Mouse (Mus musculus) heart, embryonic 16.5 days (tissue): Measurements from ENCODE around the gene Atp6v1g2. TPM values are rescaled to one million over a fixed set of nuclear protein-coding genes. Genes with fewer than 3 reads are reported as not detected.
A peak's percentile ranks its signal among the peaks of the same experiment; 100 is the strongest.

Experiments
- ATAC-seq: fragments of 200-750 bp; cut with Nextera tagmentation; replicated peaks from 2 replicates; pipeline ENCODE4 v1.8.0; 2017; ENCODE audit warnings: moderate number of reproducible peaks; ENCODE audit not compliant: insufficient read depth, low FRiP score; ENCODE audit errors: extremely low read depth
- H3K27ac ChIP-seq: fragments of 300-500 bp; sonication (generic); 2 replicates; pipeline ENCODE4 v1.5.1; 2014; ENCODE audit warnings: mild to moderate bottlenecking, low read length, control low read depth, moderate library complexity
- H3K27me3 ChIP-seq: fragments of 300-500 bp; sonication (generic); 2 replicates; pipeline ENCODE4 v1.6.1; 2014; ENCODE audit warnings: low read length, mixed read lengths; ENCODE audit not compliant: control insufficient read depth, insufficient read depth
- H3K36me3 ChIP-seq: fragments of 300-500 bp; sonication (generic); 2 replicates; pipeline ENCODE4 v1.6.1; 2014; ENCODE audit not compliant: control insufficient read depth, insufficient read depth
- H3K4me1 ChIP-seq: fragments of 300-500 bp; sonication (generic); 2 replicates; pipeline ENCODE4 v1.6.1; 2014; ENCODE audit warnings: low read length, mixed read lengths; ENCODE audit not compliant: control insufficient read depth, insufficient read depth
- H3K4me2 ChIP-seq: fragments of 300-500 bp; sonication (generic); 2 replicates; pipeline ENCODE4 v1.6.1; 2014; ENCODE audit warnings: low read depth, mild to moderate bottlenecking, control low read depth, low read length
- H3K4me3 ChIP-seq: fragments of 300-500 bp; sonication (generic); 2 replicates; pipeline ENCODE4 v1.5.1; 2014; ENCODE audit warnings: mild to moderate bottlenecking, control low read depth, low read length
- H3K9ac ChIP-seq: fragments of 300-500 bp; sonication (generic); 2 replicates; pipeline ENCODE4 v1.6.1; 2014; ENCODE audit warnings: low read length, control low read depth
- H3K9me3 ChIP-seq: fragments of 300-500 bp; sonication (generic); replicated peaks from 2 replicates; pipeline ENCODE4 v1.6.1; 2016; ENCODE audit warnings: low read length; ENCODE audit not compliant: control insufficient read depth
- WGBS: fragments of 180-500 bp; shearing (Covaris S2); extraction: QIAGEN DNeasy Blood & Tissue Kit; methylation state at CpG from one replicate; pipeline ENCODE4 v1.1.7; 2014; 5-methylcytosine and 5-hydroxymethylcytosine counted together
- polyA plus RNA-seq: library from polyadenylated mRNA; unstranded; fragments of >200 nt; fragmentation: Nextera tagmentation; extraction: Ambion mirVana; gene quantifications from 2 replicates; pipeline ENCODE4 v1.2.1, GENCODE M21; 2015

Atp6v1g2 gene
- polyA plus RNA-seq, 1 experiment from 2014 or later: 10.1 TPM

- WGBS: 60% methylated on average over 11 of the region's 11 CpGs
- Histone ChIP-seq H3K4me2 (no peak overlapping the region), H3K9ac (no peak overlapping the region), H3K4me3 (no peak overlapping the region), H3K36me3 (peaks cover 44% of the 10 kb centered on the region), H3K27me3 (no peaks in the 10 kb centered on the region), H3K4me1 (peaks cover 3% of the 10 kb centered on the region; the same call in 1 of the 2 replicates), H3K9me3 (no peaks in the 10 kb centered on the region), H3K27ac (no peak overlapping the region)
- no peak for ATAC-seq
Observed at GRCm38 (mm10) chr17:35254241-35255098, 21.0 kb downstream of the Atp6v1g2 start.

GRCm38 (mm10) chr17:35255301-35255700 is 21.8 kb downstream of the Atp6v1g2 start:
- Histone ChIP-seq H3K4me3 (no peak overlapping the region), H3K36me3 (peaks cover 35% of the 10 kb centered on the region), H3K4me2 (no peak overlapping the region), H3K9me3 (no peaks in the 10 kb centered on the region), H3K4me1 (peaks cover 3% of the 10 kb centered on the region; the same call in 1 of the 2 replicates), H3K9ac (no peak overlapping the region), H3K27ac (no peak overlapping the region), H3K27me3 (no peaks in the 10 kb centered on the region)
- WGBS: 62% methylated on average over 3 of the region's 3 CpGs
- no peak for ATAC-seq

- peaks cover 3% of the 10 kb centered on the region; the same call in 1 of the 2 replicates for H3K4me1 ChIP-seq
- H3K27me3 ChIP-seq: no peaks in the 10 kb centered on the region
- 53% methylated on average over 4 of the region's 4 CpGs for WGBS
- H3K36me3 ChIP-seq: peaks cover 31% of the 10 kb centered on the region
- ATAC-seq: no peak
- no peaks in the 10 kb centered on the region for H3K9me3 ChIP-seq
- H3K9ac ChIP-seq: no peak overlapping the region
- no peak overlapping the region for H3K4me3 ChIP-seq
- no peak overlapping the region for H3K4me2 ChIP-seq
- no peak overlapping the region for H3K27ac ChIP-seq
Observed at GRCm38 (mm10) chr17:35255704-35256103, 22.2 kb downstream of the Atp6v1g2 start.

- 62% methylated on average over 1 of the region's 1 CpGs for WGBS
- Histone ChIP-seq H3K27ac (no peak overlapping the region), H3K4me1 (peaks cover 3% of the 10 kb centered on the region), H3K4me2 (peak overlapping the region; percentile 62; the same call in 1 of the 2 replicates), H3K9me3 (no peaks in the 10 kb centered on the region), H3K36me3 (peaks cover 20% of the 10 kb centered on the region), H3K4me3 (no peak overlapping the region; the same call in 1 of the 2 replicates), H3K9ac (no peak overlapping the region), H3K27me3 (peaks cover 5% of the 10 kb centered on the region; the same call in 1 of the 2 replicates)
- ATAC-seq: no peak
Observed at GRCm38 (mm10) chr17:35257378-35257777, 23.9 kb downstream of the Atp6v1g2 start.

GRCm38 (mm10) chr17:35257824-35258491 is 24.5 kb downstream of the Atp6v1g2 start:
- Histone ChIP-seq H3K4me3 (peak overlapping the region; percentile 41), H3K27ac (no peak overlapping the region), H3K4me2 (peak overlapping the region; percentile 62), H3K9ac (peak overlapping the region; percentile 38; the same call in 1 of the 2 replicates), H3K36me3 (peaks cover 14% of the 10 kb centered on the region), H3K4me1 (peaks cover 7% of the 10 kb centered on the region), H3K27me3 (peaks cover 8% of the 10 kb centered on the region; the same call in 1 of the 2 replicates), H3K9me3 (no peaks in the 10 kb centered on the region)
- ATAC-seq: peak; percentile 37; the same call in 1 of the 2 replicates
- WGBS: 11% methylated on average over 17 of the region's 17 CpGs

GRCm38 (mm10) chr17:35258492-35259478 is 25.3 kb downstream of the Atp6v1g2 start:
- no peak for ATAC-seq
- WGBS: 58% methylated on average over 13 of the region's 14 CpGs
- Histone ChIP-seq H3K4me3 (peak overlapping the region; percentile 41; the same call in 1 of the 2 replicates), H3K4me1 (peaks cover 7% of the 10 kb centered on the region), H3K36me3 (peaks cover 6% of the 10 kb centered on the region), H3K4me2 (peak overlapping the region; percentile 62), H3K9me3 (no peaks in the 10 kb centered on the region), H3K27ac (no peak overlapping the region), H3K9ac (no peak overlapping the region), H3K27me3 (peaks cover 8% of the 10 kb centered on the region)

- H3K4me2 ChIP-seq: no peak overlapping the region
- H3K9me3 ChIP-seq: no peaks in the 10 kb centered on the region
- H3K9ac ChIP-seq: no peak overlapping the region
- peaks cover 12% of the 10 kb centered on the region for H3K27me3 ChIP-seq
- peaks cover 7% of the 10 kb centered on the region for H3K4me1 ChIP-seq
- no peak for ATAC-seq
- no peaks in the 10 kb centered on the region for H3K36me3 ChIP-seq
- H3K4me3 ChIP-seq: no peak overlapping the region
- H3K27ac ChIP-seq: no peak overlapping the region
- WGBS: 68% methylated on average over 4 of the region's 4 CpGs
Observed at GRCm38 (mm10) chr17:35259621-35260020, 26.2 kb downstream of the Atp6v1g2 start.

GRCm38 (mm10) chr17:35261651-35262050 is 28.2 kb downstream of the Atp6v1g2 start:
- Histone ChIP-seq H3K27me3 (peaks cover 15% of the 10 kb centered on the region), H3K9ac (no peak overlapping the region), H3K36me3 (no peaks in the 10 kb centered on the region), H3K9me3 (no peaks in the 10 kb centered on the region), H3K27ac (no peak overlapping the region), H3K4me1 (peaks cover 7% of the 10 kb centered on the region), H3K4me2 (no peak overlapping the region), H3K4me3 (no peak overlapping the region)
- ATAC-seq: no peak
- WGBS: 70% methylated on average over 13 of the region's 13 CpGs
